In the genomic region with DNA sequence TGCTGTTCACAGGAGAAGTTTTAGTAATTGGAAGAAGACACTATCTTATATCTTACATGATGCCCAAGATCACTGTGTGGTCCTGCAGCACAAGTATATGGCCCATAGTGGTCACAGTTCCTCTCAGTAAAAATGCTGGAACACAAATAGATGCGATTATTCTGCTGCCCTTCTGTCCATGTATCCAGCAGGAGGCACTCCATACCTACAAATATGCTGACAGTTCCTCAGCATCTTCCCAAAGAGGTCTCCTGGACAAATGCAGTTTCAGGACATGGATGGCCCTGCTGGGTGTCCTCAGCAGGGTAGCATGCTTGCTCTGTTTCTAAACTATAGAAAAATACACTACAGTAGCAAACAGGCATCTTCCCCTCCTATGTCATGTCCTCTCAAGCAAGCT, we compare ENCODE assay signal across 18 mouse cellular contexts. TPM values are rescaled to one million over a fixed set of nuclear protein-coding genes. Genes with fewer than 3 reads are reported as not detected.
DNase-seq lines count a peak whose midpoint lies in the region; ATAC-seq and TF ChIP-seq lines count a peak whose summit lies in the region.
"Not testable (repeated sequence)": the region's sequence is repeated elsewhere in the genome, so short reads cannot be mapped to it uniquely, and the experiment has no call there.
"Had no signal": no experiment of that assay in that cellular context is flagged by ENCODE, and none has a peak within 500 bp of the region (broad histone marks: within the 10 kb centered on the region; RNA-seq: fewer than 3 reads in every experiment).

No protein-coding gene starts in this region.

- not testable (repeated sequence) for ATAC-seq in Patski; hindbrain, embryonic 11.5 days (ENCODE audit: low FRiP score); midbrain, postnatal 0 days (ENCODE audit: low FRiP score)

- H3K27ac ChIP-seq in hindbrain, embryonic 11.5 days (ENCODE audit: low read depth, low read length); liver, adult 2 months (replicated peaks; ENCODE audit: insufficient read depth, low read depth, low read length); midbrain, postnatal 0 days (ENCODE audit: low read depth, low read length): not testable (repeated sequence)

- H3K27me3 ChIP-seq in Patski; hindbrain, embryonic 11.5 days (ENCODE audit: control insufficient read depth, insufficient read depth, low read length); liver, adult 2 months (ENCODE audit: control insufficient read depth, insufficient read depth, low read length); midbrain, postnatal 0 days (ENCODE audit: insufficient read depth, low read length): not testable (repeated sequence)

- not testable (repeated sequence) for H3K4me3 ChIP-seq in hindbrain, embryonic 11.5 days (ENCODE audit: low read depth, low read length); liver, adult 2 months (ENCODE audit: insufficient read depth, low read depth, low read length); midbrain, postnatal 0 days (ENCODE audit: low read depth, low read length)

- not testable (repeated sequence) for H3K4me1 ChIP-seq in hindbrain, embryonic 11.5 days (replicated peaks; ENCODE audit: control insufficient read depth, insufficient read depth, low read length); liver, adult 2 months (ENCODE audit: control insufficient read depth, insufficient read depth, low read length); midbrain, postnatal 0 days (ENCODE audit: insufficient read depth, low read length)

- not testable (repeated sequence) for H3K9me3 ChIP-seq in hindbrain, embryonic 11.5 days (ENCODE audit: control insufficient read depth, low read length); midbrain, postnatal 0 days (ENCODE audit: low read length)

- not testable (repeated sequence) for H3K79me2 ChIP-seq in liver, adult 2 months (ENCODE audit: control insufficient read depth, insufficient read depth, low read length)

- not testable (repeated sequence) for H3K4me2 ChIP-seq in hindbrain, embryonic 11.5 days (replicated peaks; ENCODE audit: low read depth, low read length); midbrain, postnatal 0 days (ENCODE audit: low read depth, low read length, poor library complexity, severe bottlenecking)

- peak; percentile 62 for TF ChIP-seq CTCF in Patski (IDR thresholded peaks at IDR 0.05)
- 0 out of 2 replicates have a peak, but pooled peaks have one; percentile 11 for TF ChIP-seq CTCF in liver, adult 2 months (IDR thresholded peaks at IDR 0.05; ENCODE audit: low read depth, low read length)
- TF ChIP-seq CTCF in midbrain, postnatal 0 days (IDR thresholded peaks at IDR 0.05) = peak; percentile 75

- CTCF ChIA-PET in Patski (lab: Charles Lee) = not testable (repeated sequence)

- DNase-seq in Patski (ENCODE audit: low read depth, low spot score) = not testable (repeated sequence)
- DNase-seq in cerebellum, postnatal 10 days = peak; percentile 58 to 60
- DNase-seq in frontal cortex, postnatal 36 days (ENCODE audit: low spot score in 2 of 2) = peak; percentile 13 to 55
- peak; percentile 18 for DNase-seq in hindbrain, embryonic 11.5 days (ENCODE audit: low spot score)
- DNase-seq in layer of hippocampus, adult 11-12 months (ENCODE audit: low spot score) = peak; percentile 20
- DNase-seq in liver, adult 2 months (ENCODE audit: extremely low read depth, low read depth, low spot score) = peak; percentile 13
- peak; percentile 59 for DNase-seq in midbrain, postnatal 0 days (ENCODE audit: low spot score)

- 36% methylated on average over 1 of the region's 1 CpGs for WGBS in hindbrain, embryonic 11.5 days
- 11% methylated on average over 1 of the region's 1 CpGs for WGBS in liver, adult 2 months
- WGBS in midbrain, postnatal 0 days = 25% methylated on average over 1 of the region's 1 CpGs

- not testable (repeated sequence) for TF ChIP-seq POLR2A in liver, adult 2 months (IDR thresholded peaks at IDR 0.05; ENCODE audit: extremely low read depth, insufficient read depth, low read length)

- in situ Hi-C loops in Patski (cut with MboI; ENCODE audit: low pct_unique_long_range_greater_than_20kb) = loop anchor here (10.0 kb wide), 1 partner anchor 403 kb away; no protein-coding TSS in a partner anchor

- POLR2A ChIA-PET in Patski (lab: Charles Lee) = not testable (repeated sequence)

- H3K36me3 ChIP-seq in hindbrain, embryonic 11.5 days (ENCODE audit: control insufficient read depth, insufficient read depth, low read length); liver, adult 2 months (ENCODE audit: control insufficient read depth, insufficient read depth, low read length); midbrain, postnatal 0 days (ENCODE audit: insufficient read depth, low read length): not testable (repeated sequence)

- not testable (repeated sequence) for H3K9ac ChIP-seq in hindbrain, embryonic 11.5 days (ENCODE audit: low read depth, low read length); liver, adult 2 months (ENCODE audit: low read depth, low read length); midbrain, postnatal 0 days (replicated peaks; ENCODE audit: low read length, poor library complexity, severe bottlenecking)

RNA-seq across cellular contexts. Expression of a gene that starts 52.4 kb away (rescaled TPM):
- not detected for polyA plus RNA-seq in Patski (2021)
- polyA plus RNA-seq in hindbrain, embryonic 11.5 days (2014; fragmentation: Nextera tagmentation; extraction: Ambion mirVana) = not detected in 2 replicates
- total RNA-seq in liver, adult 2 months (2014; rRNA removed) = not detected in 2 replicates
- not detected in 2 replicates for polyA plus RNA-seq in liver, adult 2 months (2012; rRNA removed)
- not detected in 2 replicates for total RNA-seq in midbrain, postnatal 0 days (2014; rRNA removed)
- polyA plus RNA-seq in midbrain, postnatal 0 days (2015; fragmentation: Nextera tagmentation; extraction: Ambion mirVana) = not detected in 2 replicates
- total RNA-seq: adrenal gland, adult 8-10 months; gastrocnemius, postnatal 14 days; layer of hippocampus, postnatal 25 days; megakaryocyte progenitor cell, adult 5-6 weeks had no signal
- polyA plus RNA-seq: embryonic facial prominence, embryonic 12.5 days; forebrain, embryonic 12.5 days; G1E; heart, embryonic 15.5 days; intestine, embryonic 15.5 days; liver, embryonic 11.5 days; spleen, adult 2 months had no signal

Comparison
In these comparisons a context has a peak if more than half of its experiments do, and no peak if none do; other contexts are left out.
1. CTCF ChIP-seq: peak in every context shown above with its lines; median percentile 75 in midbrain, postnatal 0 days; 62 in Patski; 11 in liver, adult 2 months.